Mouse (Mus musculus): ENCODE measurements around the gene Slco1a6.

Gene Slco1a6

GRCm38 (mm10) chr6:142035771-142036170 is 172.6 kb downstream of the Slco1a6 start:
- no peak for DNase-seq
